Mouse (Mus musculus) urinary bladder, adult 18-20 months (tissue): Measurements from ENCODE around the gene Pigc.

Experiments
- DNase-seq, 2 experiments: peaks; one replicate each; pipeline ENCODE4 v3.0.0; 2022; ENCODE audit warnings: low spot score in 2 of 2, mixed read lengths in 2 of 2

Gene Pigc

GRCm38 (mm10) chr1:161968589-161969407, at the start of gene Pigc:
TSS of gene Pigc (plus strand) at chr1:161969186.
- DNase-seq = peak; percentile 73 to 90

DNA sequence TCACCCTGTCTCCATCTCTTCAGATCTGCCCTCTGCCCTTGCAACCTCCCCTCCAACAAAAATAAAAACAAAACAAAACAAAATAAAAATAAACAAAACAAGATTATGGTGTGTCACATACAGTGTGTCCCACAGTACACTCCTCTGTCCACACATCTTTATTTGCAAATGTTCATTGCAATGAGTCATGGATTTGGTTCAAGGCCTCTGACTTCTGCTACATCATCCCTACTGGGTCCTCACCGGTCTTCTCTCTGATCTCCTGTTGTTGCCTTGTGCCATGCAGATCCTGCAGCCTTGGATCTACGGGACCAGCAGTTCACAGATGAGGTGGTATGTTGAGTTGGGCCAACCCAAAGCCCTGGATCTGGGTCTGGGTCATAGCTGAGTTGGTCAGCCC, 49.4 kb upstream of the Pigc start:
- no peak for DNase-seq

DNA sequence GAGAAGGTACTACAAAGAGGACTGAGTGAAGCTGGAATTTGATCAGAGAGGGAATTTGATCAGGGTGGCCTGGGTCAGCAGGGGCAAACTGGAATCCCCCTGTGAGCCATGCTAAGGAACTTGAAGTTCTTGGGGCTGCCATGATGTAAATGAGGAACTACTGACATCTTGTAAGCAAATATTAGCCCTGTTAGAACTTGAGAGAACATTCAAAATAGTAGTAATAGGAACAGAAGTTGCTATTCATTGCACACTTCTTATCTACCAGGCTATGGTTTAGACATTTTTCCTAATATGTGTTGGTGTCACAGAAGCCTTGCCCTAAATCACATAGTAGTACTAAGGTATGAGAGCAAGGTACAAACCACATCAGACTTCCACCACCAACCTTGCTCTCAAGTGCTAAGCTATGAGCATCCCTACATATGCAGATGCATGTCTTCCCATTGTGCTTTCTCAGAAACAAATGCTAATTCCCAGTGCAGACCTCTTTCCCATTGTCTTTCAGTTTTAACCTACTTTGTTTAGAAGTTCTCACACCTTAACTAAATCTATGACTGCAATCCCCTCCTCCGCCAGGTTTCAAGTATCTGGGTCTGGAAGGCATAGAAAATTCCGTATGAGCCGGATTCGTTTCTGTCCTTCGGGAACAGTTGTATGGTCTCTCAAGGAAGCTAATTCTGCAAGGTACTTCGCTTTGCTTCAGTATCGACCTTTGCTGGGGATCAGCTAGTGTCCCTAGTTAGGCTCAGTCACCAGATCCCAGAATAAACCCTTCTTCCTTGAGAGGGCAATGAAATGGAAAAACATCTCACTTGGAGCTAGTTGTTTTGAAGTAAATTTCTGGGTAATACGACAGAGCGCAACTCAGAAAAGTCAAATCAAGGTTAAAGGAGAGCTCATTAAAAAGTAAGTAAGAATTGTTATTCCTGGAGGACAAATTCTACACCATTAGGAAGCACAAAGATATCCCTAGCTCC, 48.2 kb upstream of the Pigc start:
- no peak for DNase-seq

DNA sequence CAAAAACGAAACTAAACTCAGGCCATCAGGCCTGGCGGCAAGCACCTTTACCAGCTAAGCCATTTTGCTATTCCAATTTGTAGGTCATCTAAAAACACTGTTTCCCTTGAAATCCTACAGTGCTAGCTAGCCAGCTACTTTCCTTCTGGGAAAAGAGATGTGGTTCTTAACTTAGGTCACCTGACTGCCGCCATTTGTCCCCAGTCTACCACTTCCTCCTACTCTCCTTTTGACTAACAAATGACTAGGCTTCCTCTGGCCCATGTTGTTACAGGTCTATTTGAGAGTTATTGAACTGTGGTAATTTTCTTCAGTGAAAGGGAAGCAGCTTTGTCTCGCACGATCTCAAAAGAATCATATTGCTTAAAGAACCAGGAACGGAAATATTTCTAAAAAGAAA, 47.1 kb upstream of the Pigc start:
- DNase-seq = no peak

GRCm38 (mm10) chr1:161924321-161924720, 44.7 kb upstream of the Pigc start:
- DNase-seq = no peak

DNA sequence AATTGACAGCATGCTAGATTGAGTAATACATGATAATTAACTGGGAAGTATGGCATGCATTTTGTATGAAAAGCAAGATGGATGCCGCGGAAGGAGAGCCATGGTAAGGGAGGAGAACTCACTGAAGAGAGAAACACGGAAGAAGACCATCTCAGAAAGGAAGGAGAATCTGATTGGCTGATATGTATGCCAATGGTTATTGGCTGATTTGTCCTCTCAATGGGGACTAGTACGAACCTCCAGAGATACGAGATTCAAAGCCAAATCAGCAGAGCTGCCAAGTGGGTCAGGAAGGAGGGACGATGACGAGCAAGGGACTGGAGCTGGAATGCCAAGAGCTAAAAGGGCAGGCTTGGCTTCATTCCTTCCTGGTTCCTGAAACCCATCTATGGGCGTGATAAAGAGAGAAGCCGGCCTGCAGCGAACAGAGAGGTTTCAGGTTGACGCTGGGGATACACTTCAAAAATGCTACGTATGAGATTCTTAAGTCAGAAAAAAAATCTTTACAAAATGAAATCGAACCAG, 43.6 kb upstream of the Pigc start:
- DNase-seq = no peak

DNA sequence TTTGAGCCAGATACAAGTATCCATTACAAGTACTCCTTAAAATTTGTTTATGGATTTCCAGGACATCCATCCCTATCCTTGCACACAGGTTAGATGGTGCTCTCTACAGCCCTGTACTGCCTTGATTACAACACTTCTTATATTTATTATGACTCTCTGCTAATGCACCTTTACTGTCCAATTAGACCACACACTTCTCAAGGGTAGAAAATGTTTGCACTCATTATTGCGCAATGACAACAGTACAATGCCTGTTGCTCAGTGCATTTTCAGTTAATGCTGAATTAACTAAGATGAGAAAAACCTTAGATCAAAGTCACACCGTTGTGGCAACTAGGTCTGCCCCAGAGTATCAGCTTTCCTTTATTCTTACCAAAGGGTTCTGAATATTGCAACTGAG, 41.0 kb upstream of the Pigc start:
- no peak for DNase-seq

DNA sequence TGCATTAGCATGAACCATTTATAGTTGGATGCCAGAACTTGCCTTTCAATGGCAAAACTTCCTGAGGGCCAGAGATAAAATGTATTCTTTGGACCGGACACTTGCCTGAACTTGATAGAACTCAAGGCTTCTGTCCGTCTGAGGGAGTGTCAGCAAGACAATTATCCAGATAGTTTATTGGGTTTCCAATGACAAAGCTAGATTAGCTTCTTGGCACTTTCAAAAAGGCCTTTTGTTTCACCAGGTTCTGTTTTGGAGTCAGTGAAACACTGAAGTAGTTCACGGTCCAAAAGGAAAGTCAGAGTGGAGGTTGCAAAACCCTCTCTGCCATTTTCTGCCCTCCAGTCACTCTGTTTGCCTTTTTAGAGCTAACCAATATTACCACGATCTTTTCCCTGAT, 37.7 kb upstream of the Pigc start:
- DNase-seq = no peak

DNA sequence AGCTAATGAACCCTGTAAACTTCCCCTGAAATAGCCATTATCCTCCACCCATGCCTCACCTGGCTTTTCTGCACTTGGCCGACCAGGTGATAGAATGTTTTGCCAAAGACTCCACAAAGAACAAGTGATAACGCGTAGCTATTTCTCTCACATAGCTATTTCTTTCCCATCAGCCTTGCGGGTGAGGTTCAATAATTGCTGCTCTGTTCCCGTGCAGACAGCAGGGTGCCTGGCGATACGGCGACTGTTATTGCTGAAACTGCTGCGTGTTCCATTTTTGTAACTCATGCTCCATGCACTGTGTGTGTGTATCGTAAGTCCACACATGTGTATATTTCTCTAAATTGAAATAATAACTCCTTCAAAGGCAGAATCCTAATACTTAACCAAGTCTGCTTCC, 37.2 kb upstream of the Pigc start:
- DNase-seq = no peak

GRCm38 (mm10) chr1:161932286-161932685, 36.7 kb upstream of the Pigc start:
- no peak for DNase-seq

- no peak for DNase-seq
These were observed 26.9 kb upstream of the Pigc start for GRCm38 (mm10) chr1:161942082-161942481.

DNA sequence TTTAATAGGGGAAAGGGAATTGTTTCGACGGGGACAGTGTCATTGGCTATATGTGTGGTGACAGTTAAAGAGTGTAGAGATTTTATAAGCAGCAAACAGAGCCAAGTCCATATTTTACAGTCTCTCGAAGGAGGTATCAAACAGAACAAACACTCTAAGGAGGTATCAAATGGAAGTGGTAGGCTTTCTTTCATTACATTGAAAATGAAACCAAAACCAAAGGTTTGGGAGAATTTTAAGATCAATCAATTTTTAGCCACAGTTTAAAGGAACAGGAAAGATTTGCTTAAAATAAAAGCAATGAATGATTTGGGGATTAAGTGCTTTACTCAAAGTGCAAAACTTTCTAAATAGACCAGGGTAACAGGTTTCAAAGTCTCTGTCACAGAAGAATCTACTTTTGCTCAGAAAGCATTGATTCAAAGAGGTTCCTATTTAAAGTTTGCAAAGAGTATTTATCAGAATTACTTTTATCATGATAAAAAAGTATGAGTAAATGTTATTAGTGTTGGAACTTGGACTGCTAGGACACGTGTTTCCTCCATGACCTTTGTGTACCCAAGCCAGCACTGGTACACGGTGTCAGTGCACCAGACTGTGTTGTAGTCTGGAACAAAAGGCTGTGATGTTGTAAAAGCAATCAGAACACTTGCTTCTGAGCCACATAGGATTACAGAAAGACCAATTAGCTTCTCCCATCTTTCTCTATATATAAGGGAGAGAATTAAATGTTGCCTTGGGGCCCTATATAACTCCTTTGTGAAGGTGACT, 17.8 kb upstream of the Pigc start:
- DNase-seq = no peak

- DNase-seq = no peak
These were observed 16.4 kb upstream of the Pigc start for GRCm38 (mm10) chr1:161952599-161952998.

DNA sequence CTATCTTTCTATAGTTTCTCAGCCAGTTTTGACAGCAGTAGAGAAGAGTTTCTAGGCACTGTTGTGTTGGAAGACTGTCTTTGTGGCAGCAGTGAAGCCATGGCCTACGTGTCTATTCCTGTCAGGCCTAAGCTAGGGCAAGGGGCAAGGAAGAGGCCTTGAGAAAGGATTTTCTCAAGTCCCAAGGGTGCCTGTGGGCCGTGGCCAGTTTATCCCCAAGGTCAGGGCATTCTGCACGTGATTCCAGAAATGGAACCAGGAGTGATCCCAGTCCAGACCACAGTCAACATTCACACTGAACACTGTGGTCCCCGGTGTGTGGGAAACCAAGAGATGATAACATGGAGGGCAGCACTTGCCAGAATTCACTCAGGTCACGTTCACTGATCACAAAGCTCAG, 13.1 kb upstream of the Pigc start:
- DNase-seq = no peak

- no peak for DNase-seq
These were observed 10.7 kb upstream of the Pigc start for GRCm38 (mm10) chr1:161957964-161958950.

DNA sequence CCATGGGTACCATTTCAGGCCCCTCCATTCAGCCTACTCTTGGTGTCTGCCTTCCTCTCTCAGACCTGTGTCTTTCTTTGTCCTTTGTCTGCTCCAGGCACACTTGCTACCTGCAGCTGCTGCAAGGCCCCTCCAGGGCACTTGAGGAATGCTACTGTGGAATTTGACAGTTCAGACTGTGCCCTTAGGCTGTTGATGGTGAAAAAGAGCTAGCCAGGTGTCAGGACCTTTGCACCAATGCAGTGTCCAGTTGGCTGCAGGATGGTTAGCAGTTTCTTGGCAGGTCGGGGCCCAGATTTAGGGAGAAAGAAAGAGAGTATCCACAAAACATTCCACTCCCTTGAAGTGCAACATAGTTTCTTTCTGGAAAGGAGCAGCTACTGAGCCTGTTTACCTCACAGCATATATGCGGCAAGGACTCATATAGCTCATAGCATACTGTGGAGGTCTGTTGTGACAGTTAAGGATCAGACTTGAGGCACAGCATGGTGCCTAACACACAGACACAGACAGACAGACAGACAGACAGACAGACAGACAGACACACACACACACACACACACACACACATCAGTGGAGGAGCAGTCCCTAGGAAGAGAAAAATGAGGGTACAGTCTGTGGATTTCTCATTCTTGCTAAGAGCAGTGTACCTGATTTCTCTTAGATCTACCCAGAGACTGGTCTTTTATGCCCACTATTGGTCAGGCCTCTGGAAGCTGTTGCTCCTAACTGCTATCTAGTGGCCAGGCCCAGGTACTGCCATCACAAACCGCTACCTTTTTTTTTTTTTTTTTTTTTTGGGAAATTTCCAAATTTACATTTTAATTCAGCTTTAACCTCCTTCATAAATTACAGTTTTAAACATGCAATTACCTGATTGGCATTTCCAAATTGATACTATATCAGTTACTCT, 6.3 kb upstream of the Pigc start:
- no peak for DNase-seq

GRCm38 (mm10) chr1:161967936-161968335, 1.1 kb upstream of the Pigc start:
- DNase-seq = no peak

- no peak for DNase-seq
These were observed 1.9 kb downstream of the Pigc start for GRCm38 (mm10) chr1:161970874-161971273.

DNA sequence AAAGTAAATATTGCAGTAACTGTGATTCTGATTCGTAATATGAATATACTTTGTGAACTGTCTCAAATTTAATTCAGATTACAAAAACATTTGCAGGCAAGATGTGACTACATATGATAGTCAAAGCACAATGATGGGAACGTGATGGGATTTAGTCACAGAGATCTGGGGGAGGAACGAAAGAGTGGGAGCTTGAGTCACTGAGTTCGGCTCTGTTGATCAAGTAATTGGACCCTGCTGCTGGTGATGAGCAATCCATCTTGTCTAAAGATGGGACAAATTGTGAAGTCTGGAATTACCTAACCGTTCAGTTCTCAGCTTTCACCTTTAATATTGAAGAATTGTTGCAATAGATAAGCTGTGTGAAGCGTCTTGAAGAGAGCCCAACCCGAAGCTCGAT, 3.2 kb downstream of the Pigc start:
- no peak for DNase-seq
